Mouse (Mus musculus) urinary bladder, adult 18-20 months (tissue): ENCODE data around the gene Cwc25.
"Not testable (repeated sequence)": the region's sequence is repeated elsewhere in the genome, so short reads cannot be mapped to it uniquely, and the experiment has no call there.

ENCODE experiments used
- DNase-seq, 2 experiments: peaks; one replicate each; pipeline ENCODE4 v3.0.0; 2022; ENCODE audit warnings: low spot score in 2 of 2, mixed read lengths in 2 of 2

Cwc25 gene

GRCm38 (mm10) chr11:97728730-97729129, 37.6 kb downstream of the Cwc25 start:
- DNase-seq, result no peak

- no peak for DNase-seq
Measured at GRCm38 (mm10) chr11:97728311-97728710, 38.0 kb downstream of the Cwc25 start.

GRCm38 (mm10) chr11:97723709-97724108, 42.6 kb downstream of the Cwc25 start:
- DNase-seq, result no peak

GRCm38 (mm10) chr11:97721338-97721737, 45.0 kb downstream of the Cwc25 start:
- DNase-seq, result no peak

GRCm38 (mm10) chr11:97719041-97719440, 47.3 kb downstream of the Cwc25 start:
- no peak for DNase-seq

- DNase-seq, result no peak
Measured at GRCm38 (mm10) chr11:97718281-97718860, 48.0 kb downstream of the Cwc25 start.

- DNase-seq, result no peak
Measured at GRCm38 (mm10) chr11:97717369-97718280, 48.7 kb downstream of the Cwc25 start.

- DNase-seq, result no peak
Measured at GRCm38 (mm10) chr11:97716021-97716420, 50.3 kb downstream of the Cwc25 start.

GRCm38 (mm10) chr11:97714784-97715760, 51.3 kb downstream of the Cwc25 start:
- no peak for DNase-seq

GRCm38 (mm10) chr11:97714356-97714755, 52.0 kb downstream of the Cwc25 start:
- no peak for DNase-seq

GRCm38 (mm10) chr11:97713896-97714295, 52.5 kb downstream of the Cwc25 start:
- DNase-seq, result no peak

DNA sequence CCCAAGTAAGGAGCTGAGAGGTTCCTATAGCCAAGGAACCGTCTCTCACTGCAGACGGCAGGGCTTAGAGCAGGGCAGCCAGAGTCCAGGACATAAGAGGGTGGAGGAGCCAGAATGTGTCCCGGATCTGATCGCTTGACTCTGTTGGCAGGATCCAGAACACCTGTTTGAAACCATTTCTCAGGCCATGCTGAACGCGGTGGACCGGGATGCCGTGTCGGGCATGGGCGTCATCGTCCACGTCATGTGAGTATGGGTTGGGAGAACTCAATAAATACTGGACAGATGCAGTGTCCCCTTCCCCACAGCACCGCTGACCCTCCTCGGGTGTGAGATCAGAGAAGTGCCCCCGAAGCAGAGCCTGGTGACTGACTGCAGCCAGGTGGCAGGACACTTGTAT, 54.1 kb downstream of the Cwc25 start:
- no peak for DNase-seq

DNA sequence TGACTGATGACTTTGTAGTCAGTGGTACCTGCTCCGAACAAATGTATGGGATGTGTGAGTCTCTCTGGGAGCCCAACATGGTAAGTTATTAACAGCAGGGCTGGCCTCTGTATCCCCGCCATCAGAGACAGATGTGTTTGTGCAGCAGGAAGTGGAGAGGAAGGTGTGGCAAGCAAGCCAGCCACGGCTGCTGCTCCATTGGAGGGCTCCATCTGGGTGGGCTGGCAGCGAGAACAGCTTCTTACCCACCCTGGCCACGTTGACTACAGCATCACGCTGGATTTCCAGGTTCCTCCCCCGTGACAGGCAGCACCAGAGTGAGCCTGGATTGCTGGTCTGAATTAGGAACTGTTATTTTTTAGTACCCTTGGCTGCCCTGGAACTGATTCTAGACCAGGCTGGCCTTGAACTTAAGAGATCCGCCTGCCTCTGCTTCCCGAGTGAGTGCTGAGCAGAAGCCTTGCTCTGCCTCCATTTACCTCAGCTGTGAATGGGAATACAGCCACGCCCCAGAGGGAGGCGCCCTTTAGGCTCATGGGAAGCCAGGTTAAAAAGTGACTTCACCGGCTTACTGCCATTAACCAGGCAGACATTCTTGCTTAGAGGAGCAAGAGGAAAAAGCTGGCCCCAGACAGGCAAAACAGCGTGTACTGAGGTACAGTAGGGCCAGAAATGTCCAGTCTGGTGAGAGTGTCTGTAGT, 55.0 kb downstream of the Cwc25 start:
- DNase-seq, result no peak

- not testable (repeated sequence) for DNase-seq
Measured at GRCm38 (mm10) chr11:97710067-97710466, 56.3 kb downstream of the Cwc25 start.

GRCm38 (mm10) chr11:97703039-97703826, 63.1 kb downstream of the Cwc25 start, which contains the start of gene Psmb3:
TSS of gene Psmb3 (plus strand) at chr11:97703399.
- DNase-seq, result peak; percentile 96 to 98

DNA sequence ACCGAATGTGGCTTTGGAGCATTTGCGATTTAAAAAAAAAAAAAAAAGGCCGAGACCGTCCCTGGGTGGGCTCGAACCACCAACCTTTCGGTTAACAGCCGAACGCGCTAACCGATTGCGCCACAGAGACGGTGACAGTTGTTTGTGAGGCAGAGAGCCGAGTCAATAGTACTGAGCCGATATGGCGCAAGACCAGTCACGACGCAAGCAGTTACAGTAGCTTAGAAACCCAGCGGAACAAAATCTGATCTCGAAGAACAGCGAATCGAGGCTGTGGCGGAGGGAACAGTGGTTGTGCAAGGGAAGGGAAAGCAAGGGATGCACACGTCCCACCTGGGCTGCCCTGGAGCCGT, 64.0 kb downstream of the Cwc25 start:
- peak; percentile 86 to 90 for DNase-seq

DNA sequence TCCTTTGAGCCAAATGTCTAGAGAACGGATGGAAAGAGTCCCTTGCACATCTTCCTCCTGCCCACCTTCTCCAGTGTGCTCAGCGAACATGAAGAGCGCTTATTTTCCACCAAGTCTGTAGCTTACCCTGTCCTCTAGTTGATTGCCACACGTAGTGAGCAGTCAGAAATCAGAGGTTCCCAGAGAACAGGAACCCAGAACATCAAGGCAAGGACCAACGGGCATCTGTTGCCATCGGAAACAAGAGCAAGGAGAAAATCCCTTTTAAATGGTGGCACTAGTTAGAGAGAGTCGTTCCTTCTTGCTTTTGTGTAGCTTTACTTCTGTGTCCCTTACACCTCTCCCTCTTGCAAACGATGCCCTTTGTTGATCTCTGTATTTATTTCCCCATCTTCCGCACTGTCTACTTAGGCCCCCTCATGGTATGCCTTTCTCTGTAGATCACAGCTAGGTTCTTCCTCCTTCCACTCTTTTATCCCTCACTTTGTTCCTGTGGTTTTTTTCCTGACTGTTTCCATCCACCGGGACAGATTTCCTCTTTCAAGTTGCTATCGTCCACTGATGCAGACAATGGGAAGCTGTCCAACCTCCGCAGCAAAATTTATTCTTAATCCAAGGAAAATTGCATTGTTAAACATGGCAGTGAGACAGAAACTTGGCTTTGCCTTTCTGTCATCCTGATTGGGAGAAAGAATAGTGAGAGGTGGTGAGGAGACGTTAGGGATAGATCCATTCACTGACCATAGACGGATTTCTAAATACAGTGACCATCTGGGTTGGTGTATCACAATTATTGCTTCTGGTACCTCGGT, 64.6 kb downstream of the Cwc25 start:
- DNase-seq, result no peak

DNA sequence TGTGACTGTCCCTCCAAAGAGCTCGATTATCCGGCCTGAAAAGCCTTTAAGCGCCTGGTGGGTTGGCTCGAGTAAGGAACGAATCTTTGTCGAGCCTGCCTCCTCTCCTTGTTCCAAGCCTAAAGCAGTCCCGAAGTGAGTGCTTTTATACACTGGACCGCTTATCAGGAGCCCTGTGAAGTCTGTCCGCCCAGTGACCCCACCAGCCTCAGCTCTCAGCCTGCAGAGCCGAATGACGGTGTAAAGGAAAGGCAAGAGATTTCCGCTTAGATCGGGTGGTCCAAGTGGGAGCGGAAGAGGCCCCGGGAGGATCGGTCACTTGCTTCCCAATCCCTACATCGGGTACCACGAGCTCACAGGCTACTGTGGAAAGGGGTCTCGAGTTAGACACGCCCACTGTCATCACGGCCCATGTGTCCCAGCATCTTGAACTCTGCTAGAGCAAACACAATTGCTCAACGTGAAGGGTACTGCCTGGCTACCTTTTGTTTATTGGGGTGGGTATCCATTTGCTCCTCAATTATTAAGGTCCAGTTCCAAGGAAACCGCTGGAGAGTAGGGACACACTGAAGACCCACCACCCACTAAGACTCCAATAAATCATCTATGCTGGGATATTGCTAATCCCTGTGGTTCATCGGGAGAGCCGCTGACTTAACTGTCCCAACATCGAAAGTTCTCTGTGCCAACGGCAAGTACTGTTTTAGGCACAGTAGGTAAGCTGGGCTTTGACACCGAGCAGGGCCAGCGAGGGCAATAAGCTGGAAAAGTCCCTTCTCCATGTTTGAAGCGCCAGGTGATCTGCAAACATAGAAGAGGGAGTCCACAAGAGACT, 65.4 kb downstream of the Cwc25 start:
- peak in 1 of 2 experiments; percentile 31 for DNase-seq
